Comparison of ENCODE assay signal across 30 mouse cellular contexts in the genomic region with DNA sequence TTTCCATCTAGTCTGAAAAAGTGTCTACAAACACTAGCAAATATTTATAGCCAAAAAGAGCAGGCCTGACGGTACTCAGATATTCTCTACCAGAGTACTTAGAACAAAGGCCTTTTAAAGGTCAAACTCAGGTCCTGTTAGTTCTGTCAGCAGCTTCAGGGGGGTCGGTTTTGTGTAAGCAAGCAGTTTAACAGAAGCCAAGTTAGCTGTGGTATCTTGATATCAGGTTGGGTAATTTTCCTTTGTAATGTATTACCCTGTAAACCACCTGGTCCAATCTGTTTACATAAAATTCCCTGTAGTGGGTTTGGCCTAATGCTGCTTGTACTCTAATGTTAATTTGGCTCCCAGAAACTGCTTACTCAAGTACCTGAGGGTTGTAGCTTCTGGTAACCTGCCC.
"Had no signal": no experiment of that assay in that cellular context is flagged by ENCODE, and none has a peak within 500 bp of the region (broad histone marks: within the 10 kb centered on the region; RNA-seq: fewer than 3 reads in every experiment).

No protein-coding gene starts in this region.

- H3K4me3 ChIP-seq: left cerebral cortex, adult 2 months; limb, embryonic 10.5 days; limb, embryonic 12.5 days; limb, embryonic 13.5 days; limb, embryonic 15.5 days; liver, embryonic 12.5 days; liver, embryonic 13.5 days; liver, embryonic 15.5 days; lung, embryonic 15.5 days; megakaryocyte, embryonic 14.5 days; midbrain, embryonic 10.5 days; midbrain, embryonic 12.5 days; midbrain, embryonic 13.5 days; midbrain, embryonic 15.5 days; myocyte; neural tube, embryonic 12.5 days had no signal

- H3K36me3 ChIP-seq: limb, embryonic 10.5 days; limb, embryonic 12.5 days; limb, embryonic 13.5 days; limb, embryonic 15.5 days; liver, embryonic 12.5 days; liver, embryonic 13.5 days; liver, embryonic 15.5 days; lung, embryonic 15.5 days; midbrain, embryonic 10.5 days; midbrain, embryonic 12.5 days; midbrain, embryonic 13.5 days; midbrain, embryonic 15.5 days; neural tube, embryonic 12.5 days had no signal

- H3K9me3 ChIP-seq: limb, embryonic 10.5 days; limb, embryonic 12.5 days; limb, embryonic 13.5 days; limb, embryonic 15.5 days; liver, embryonic 12.5 days; liver, embryonic 13.5 days; liver, embryonic 15.5 days; lung, embryonic 15.5 days; midbrain, embryonic 10.5 days; midbrain, embryonic 12.5 days; midbrain, embryonic 13.5 days; neural tube, embryonic 12.5 days had no signal

- H3K4me2 ChIP-seq: limb, embryonic 12.5 days; limb, embryonic 13.5 days; limb, embryonic 15.5 days; liver, embryonic 12.5 days; liver, embryonic 13.5 days; liver, embryonic 15.5 days; lung, embryonic 14.5 days; lung, embryonic 15.5 days; midbrain, embryonic 11.5 days; midbrain, embryonic 12.5 days; midbrain, embryonic 13.5 days; midbrain, embryonic 15.5 days; neural tube, embryonic 12.5 days had no signal

- H3K27me3 ChIP-seq: limb, embryonic 12.5 days; limb, embryonic 13.5 days; limb, embryonic 15.5 days; liver, embryonic 12.5 days; liver, embryonic 13.5 days; liver, embryonic 15.5 days; lung, embryonic 15.5 days; megakaryocyte, embryonic 14.5 days; midbrain, embryonic 12.5 days; midbrain, embryonic 13.5 days; midbrain, embryonic 15.5 days; neural tube, embryonic 12.5 days had no signal

- H3K27ac ChIP-seq: left cerebral cortex, adult 2 months; limb, embryonic 10.5 days; limb, embryonic 12.5 days; limb, embryonic 13.5 days; limb, embryonic 15.5 days; liver, embryonic 12.5 days; liver, embryonic 13.5 days; liver, embryonic 14.5 days; liver, embryonic 15.5 days; lung, embryonic 15.5 days; macrophage; midbrain, embryonic 10.5 days; midbrain, embryonic 12.5 days; midbrain, embryonic 13.5 days; midbrain, embryonic 15.5 days; neural tube, embryonic 12.5 days had no signal

- ATAC-seq: liver, embryonic 12.5 days; liver, postnatal 0 days; lung, postnatal 0 days; midbrain, embryonic 13.5 days; midbrain, embryonic 15.5 days; midbrain, embryonic 16.5 days had no signal

- DNase-seq: left cerebral cortex, postnatal 4 days; liver; liver, embryonic 13.5 days; liver, postnatal 0 days; lung, adult 2 months; lung, embryonic 14.5 days; lung, postnatal 10 days; lung, postnatal 36 days; lung, postnatal 4 days; midbrain, embryonic 14.5 days had no signal

- H3K9ac ChIP-seq: limb, embryonic 12.5 days; limb, embryonic 13.5 days; limb, embryonic 15.5 days; liver, embryonic 12.5 days; liver, embryonic 13.5 days; liver, embryonic 14.5 days; liver, embryonic 15.5 days; liver, postnatal 0 days; lung, embryonic 14.5 days; lung, embryonic 15.5 days; midbrain, embryonic 12.5 days; midbrain, embryonic 13.5 days; midbrain, embryonic 15.5 days; neural tube, embryonic 12.5 days had no signal

- H3K4me1 ChIP-seq: limb, embryonic 10.5 days; limb, embryonic 15.5 days; liver, embryonic 12.5 days; lung, embryonic 15.5 days; midbrain, embryonic 12.5 days; midbrain, embryonic 15.5 days; neural tube, embryonic 12.5 days had no signal
